Mouse (Mus musculus) c-Kit-positive CD71-positive TER-119-positive erythroid progenitor cells, embryonic 14.5 days (primary cell): Measurements from ENCODE around the gene 2610008E11Rik.
"Not testable (repeated sequence)": the region's sequence is repeated elsewhere in the genome, so short reads cannot be mapped to it uniquely, and the experiment has no call there.

Source experiments
- DNase-seq: peaks from one replicate; pipeline ENCODE4 v3.0.0-alpha.2; 2013; ENCODE audit warnings: low spot score

2610008E11Rik gene

GRCm38 (mm10) chr10:79097161-79097754 is at the start of gene 2610008E11Rik:
Gene 2610008E11Rik, minus strand, starts transcription at chr10:79097600.
- DNase-seq: peak; percentile 92

GRCm38 (mm10) chr10:79116125-79116849 is 18.9 kb upstream of the 2610008E11Rik start:
- peak; percentile 34 for DNase-seq

- DNase-seq: no peak
These were observed 17.7 kb upstream of the 2610008E11Rik start for GRCm38 (mm10) chr10:79115085-79115484.

- no peak for DNase-seq
These were observed 13.1 kb upstream of the 2610008E11Rik start for GRCm38 (mm10) chr10:79110482-79110881.

- DNase-seq: no peak
These were observed 11.8 kb upstream of the 2610008E11Rik start for GRCm38 (mm10) chr10:79109156-79109555.

- DNase-seq: no peak
These were observed 10.1 kb upstream of the 2610008E11Rik start for GRCm38 (mm10) chr10:79107531-79107930.

- DNase-seq: no peak
These were observed 9.2 kb upstream of the 2610008E11Rik start for GRCm38 (mm10) chr10:79106325-79107282.

GRCm38 (mm10) chr10:79096706-79097105 is 694 bp downstream of the 2610008E11Rik start:
- DNase-seq: peak; percentile 29

- no peak for DNase-seq
These were observed 5.7 kb downstream of the 2610008E11Rik start for GRCm38 (mm10) chr10:79091731-79092130.

GRCm38 (mm10) chr10:79089000-79089399 is 8.4 kb downstream of the 2610008E11Rik start:
- DNase-seq: no peak

GRCm38 (mm10) chr10:79086577-79086976 is 10.8 kb downstream of the 2610008E11Rik start:
- no peak for DNase-seq

GRCm38 (mm10) chr10:79057370-79057769 is 40.0 kb downstream of the 2610008E11Rik start:
- peak; percentile 10 for DNase-seq

GRCm38 (mm10) chr10:79042457-79042856 is 54.9 kb downstream of the 2610008E11Rik start:
- not testable (repeated sequence) for DNase-seq

- DNase-seq: no peak
These were observed 69.0 kb downstream of the 2610008E11Rik start, which contains the start of gene Olfr57 for GRCm38 (mm10) chr10:79028441-79028840. Gene Olfr57, plus strand, starts transcription at chr10:79028741.
